Mouse (Mus musculus) CH12F3 (cell line): Measurements from ENCODE around the gene Cbarp.

Experiments used
- in situ Hi-C: fragments of 300-500 bp; cut with MboI; formaldehyde crosslinking; loops from 2 replicates; pipeline ENCODE4 v1.14.3; 2020; ENCODE audit warnings: low sequenced_read_pairs

Gene Cbarp

GRCm38 (mm10) chr10:80133226-80133849 lies 7.3 kb downstream of the Cbarp start:
- in situ Hi-C loops: no loop called here

- in situ Hi-C loops: no loop called here
Observed at GRCm38 (mm10) chr10:80131952-80132350, 8.7 kb downstream of the Cbarp start.

GRCm38 (mm10) chr10:80131316-80131951 lies 9.2 kb downstream of the Cbarp start:
- in situ Hi-C loops: no loop called here

- in situ Hi-C loops: no loop called here
Observed at GRCm38 (mm10) chr10:80130403-80131031, 10.1 kb downstream of the Cbarp start.

GRCm38 (mm10) chr10:80129846-80130245 lies 10.8 kb downstream of the Cbarp start:
- in situ Hi-C loops: no loop called here

- in situ Hi-C loops: no loop called here
Observed at GRCm38 (mm10) chr10:80127920-80128319, 12.7 kb downstream of the Cbarp start.

GRCm38 (mm10) chr10:80123932-80124562 lies 16.6 kb downstream of the Cbarp start:
- in situ Hi-C loops: no loop called here

GRCm38 (mm10) chr10:80121639-80122038 lies 19.0 kb downstream of the Cbarp start:
- in situ Hi-C loops: no loop called here

GRCm38 (mm10) chr10:80120146-80120545 lies 20.5 kb downstream of the Cbarp start:
- in situ Hi-C loops: no loop called here

- in situ Hi-C loops: no loop called here
Observed at GRCm38 (mm10) chr10:80118552-80118951, 22.1 kb downstream of the Cbarp start.

- in situ Hi-C loops: no loop called here
Observed at GRCm38 (mm10) chr10:80117736-80118135, 22.9 kb downstream of the Cbarp start.

GRCm38 (mm10) chr10:80116927-80117691 lies 23.5 kb downstream of the Cbarp start:
- in situ Hi-C loops: no loop called here

- in situ Hi-C loops: no loop called here
Observed at GRCm38 (mm10) chr10:80116563-80116926, 24.1 kb downstream of the Cbarp start.

GRCm38 (mm10) chr10:80115944-80116335 lies 24.7 kb downstream of the Cbarp start:
- in situ Hi-C loops: no loop called here

GRCm38 (mm10) chr10:80115290-80115943 lies 25.2 kb downstream of the Cbarp start, which contains the start of gene Stk11:
Gene Stk11, plus strand, starts transcription at chr10:80115803.
- in situ Hi-C loops: no loop called here

- in situ Hi-C loops: no loop called here
Observed at GRCm38 (mm10) chr10:80114341-80115284, 26.0 kb downstream of the Cbarp start.

- in situ Hi-C loops: no loop called here
Observed at GRCm38 (mm10) chr10:80107678-80108077, 33.0 kb downstream of the Cbarp start.

GRCm38 (mm10) chr10:80105926-80106325 lies 34.7 kb downstream of the Cbarp start:
- in situ Hi-C loops: no loop called here

GRCm38 (mm10) chr10:80105460-80105859 lies 35.2 kb downstream of the Cbarp start, which contains the start of gene Sbno2:
Gene Sbno2, minus strand, starts transcription at chr10:80105571.
- in situ Hi-C loops: no loop called here
